Mouse (Mus musculus): ENCODE results near the gene Olfr750. TPM values are rescaled to one million over a fixed set of nuclear protein-coding genes. Genes with fewer than 3 reads are reported as not detected.
A peak's percentile ranks its signal among the peaks of the same experiment; 100 is the strongest.

Gene Olfr750
- polyA plus RNA-seq, 1 experiment from 2014 or later: not detected

DNA sequence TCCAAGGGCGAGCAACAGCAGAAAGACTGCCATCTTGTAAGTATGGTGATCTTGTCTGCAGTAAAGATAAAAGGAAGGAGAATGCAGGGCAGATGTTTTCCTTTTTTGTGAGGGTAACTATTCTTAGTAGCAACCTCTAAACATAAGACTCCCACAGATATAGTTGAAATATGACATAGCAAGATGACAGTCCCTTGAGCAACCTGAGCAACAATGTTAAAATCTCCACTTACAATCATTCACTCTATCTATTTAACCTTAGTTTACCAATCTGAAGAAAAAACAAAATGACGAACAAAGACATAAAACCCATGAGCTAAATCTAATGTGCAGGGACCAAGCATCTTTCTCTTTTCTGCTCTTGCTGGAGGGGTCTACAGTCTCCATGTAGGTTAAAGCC lies 24.2 kb downstream of the Olfr750 start, which contains the start of gene Rnase11:
TSS of gene Rnase11 (minus strand) at position 101 of the 400 bp plus-strand sequence.
- ATAC-seq (ENCODE audit: low read depth): no peak
- Histone ChIP-seq H3K27me3 (ENCODE audit: control insufficient read depth, insufficient read depth, low read length) (no peaks in the 10 kb centered on the region), H3K4me3 (ENCODE audit: low read depth, low read length) (no peak within 1 kb of the TSS), H3K9ac (replicated peaks; ENCODE audit: low read depth, low read length) (no peak within 1 kb of the TSS), H3K36me3 (ENCODE audit: control insufficient read depth, insufficient read depth, low read length) (no peaks in the 10 kb centered on the region), H3K4me2 (ENCODE audit: low read depth, low read length) (no peak within 1 kb of the TSS), H3K9me3 (ENCODE audit: control insufficient read depth, low read length) (no peaks in the 10 kb centered on the region), H3K4me1 (ENCODE audit: control insufficient read depth, insufficient read depth, low read length) (no peaks in the 10 kb centered on the region), H3K27ac (ENCODE audit: low read depth, low read length) (no peak within 1 kb of the TSS)
- 86% methylated on average over 2 of the region's 2 CpGs for WGBS

- Histone ChIP-seq H3K4me1 (ENCODE audit: control insufficient read depth, insufficient read depth, low read length) (no peaks in the 10 kb centered on the region), H3K4me3 (ENCODE audit: low read depth, low read length) (no peak overlapping the region), H3K27me3 (ENCODE audit: control insufficient read depth, insufficient read depth, low read length) (no peaks in the 10 kb centered on the region), H3K27ac (ENCODE audit: low read depth, low read length) (no peak overlapping the region), H3K4me2 (ENCODE audit: low read depth, low read length) (no peak overlapping the region), H3K9me3 (ENCODE audit: control insufficient read depth, low read length) (no peaks in the 10 kb centered on the region), H3K36me3 (ENCODE audit: control insufficient read depth, insufficient read depth, low read length) (no peaks in the 10 kb centered on the region), H3K9ac (replicated peaks; ENCODE audit: low read depth, low read length) (no peak overlapping the region)
- no peak for ATAC-seq (ENCODE audit: low read depth)
- WGBS: 72% methylated on average over 5 of the region's 5 CpGs
Measured at GRCm38 (mm10) chr14:51047846-51048245, 26.4 kb downstream of the Olfr750 start.

DNA sequence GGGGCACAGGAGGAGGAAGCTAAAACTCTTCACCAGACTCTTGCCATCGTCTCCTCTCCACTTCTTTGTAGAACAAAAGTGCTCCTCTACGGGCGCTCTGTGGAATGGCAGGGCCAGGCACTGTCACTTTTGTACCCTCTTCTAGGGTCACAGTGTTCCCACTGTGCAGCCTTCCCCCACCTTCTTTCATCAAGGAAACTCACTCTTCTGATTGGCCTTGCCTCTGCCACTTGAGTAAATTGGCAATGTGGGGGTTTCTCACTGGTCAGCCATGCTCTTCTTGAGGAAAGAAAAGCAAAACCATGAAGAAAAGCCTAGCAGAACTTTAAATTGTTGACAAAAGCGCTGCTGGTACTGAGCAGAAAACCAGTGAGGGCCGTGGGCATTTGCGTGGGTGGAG lies 32.5 kb downstream of the Olfr750 start, which contains the start of gene Rnase9:
TSS of gene Rnase9 (minus strand) at position 101 of the 400 bp plus-strand sequence.
- no peaks in the 10 kb centered on the region for H3K27me3 ChIP-seq (ENCODE audit: control insufficient read depth, insufficient read depth, low read length)
- H3K9me3 ChIP-seq (ENCODE audit: control insufficient read depth, low read length): no peaks in the 10 kb centered on the region
- no peak within 1 kb of the TSS for H3K4me2 ChIP-seq (ENCODE audit: low read depth, low read length)
- H3K4me1 ChIP-seq (ENCODE audit: control insufficient read depth, insufficient read depth, low read length): no peaks in the 10 kb centered on the region
- 67% methylated on average over 6 of the region's 6 CpGs for WGBS
- no peak within 1 kb of the TSS for H3K4me3 ChIP-seq (ENCODE audit: low read depth, low read length)
- no peak for ATAC-seq (ENCODE audit: low read depth)
- H3K36me3 ChIP-seq (ENCODE audit: control insufficient read depth, insufficient read depth, low read length): no peaks in the 10 kb centered on the region
- H3K9ac ChIP-seq (replicated peaks; ENCODE audit: low read depth, low read length): no peak within 1 kb of the TSS
- no peak within 1 kb of the TSS for H3K27ac ChIP-seq (ENCODE audit: low read depth, low read length)

GRCm38 (mm10) chr14:51036214-51036613 lies 38.0 kb downstream of the Olfr750 start:
- H3K4me1 ChIP-seq (ENCODE audit: control insufficient read depth, insufficient read depth, low read length): no peaks in the 10 kb centered on the region
- no peaks in the 10 kb centered on the region for H3K9me3 ChIP-seq (ENCODE audit: control insufficient read depth, low read length)
- H3K4me2 ChIP-seq (ENCODE audit: low read depth, low read length): no peak overlapping the region
- no peak for ATAC-seq (ENCODE audit: low read depth)
- H3K9ac ChIP-seq (replicated peaks; ENCODE audit: low read depth, low read length): no peak overlapping the region
- no peaks in the 10 kb centered on the region for H3K36me3 ChIP-seq (ENCODE audit: control insufficient read depth, insufficient read depth, low read length)
- no peaks in the 10 kb centered on the region for H3K27me3 ChIP-seq (ENCODE audit: control insufficient read depth, insufficient read depth, low read length)
- 87% methylated on average over 4 of the region's 4 CpGs for WGBS
- H3K27ac ChIP-seq (ENCODE audit: low read depth, low read length): no peak overlapping the region
- no peak overlapping the region for H3K4me3 ChIP-seq (ENCODE audit: low read depth, low read length)

GRCm38 (mm10) chr14:51035206-51035605 lies 39.0 kb downstream of the Olfr750 start:
- no peaks in the 10 kb centered on the region for H3K9me3 ChIP-seq (ENCODE audit: control insufficient read depth, low read length)
- no peaks in the 10 kb centered on the region for H3K4me1 ChIP-seq (ENCODE audit: control insufficient read depth, insufficient read depth, low read length)
- no peak overlapping the region for H3K27ac ChIP-seq (ENCODE audit: low read depth, low read length)
- no peak for ATAC-seq (ENCODE audit: low read depth)
- H3K9ac ChIP-seq (replicated peaks; ENCODE audit: low read depth, low read length): no peak overlapping the region
- H3K36me3 ChIP-seq (ENCODE audit: control insufficient read depth, insufficient read depth, low read length): no peaks in the 10 kb centered on the region
- H3K4me3 ChIP-seq (ENCODE audit: low read depth, low read length): no peak overlapping the region
- H3K4me2 ChIP-seq (ENCODE audit: low read depth, low read length): no peak overlapping the region
- no peaks in the 10 kb centered on the region for H3K27me3 ChIP-seq (ENCODE audit: control insufficient read depth, insufficient read depth, low read length)
- 40% methylated on average over 1 of the region's 1 CpGs for WGBS

DNA sequence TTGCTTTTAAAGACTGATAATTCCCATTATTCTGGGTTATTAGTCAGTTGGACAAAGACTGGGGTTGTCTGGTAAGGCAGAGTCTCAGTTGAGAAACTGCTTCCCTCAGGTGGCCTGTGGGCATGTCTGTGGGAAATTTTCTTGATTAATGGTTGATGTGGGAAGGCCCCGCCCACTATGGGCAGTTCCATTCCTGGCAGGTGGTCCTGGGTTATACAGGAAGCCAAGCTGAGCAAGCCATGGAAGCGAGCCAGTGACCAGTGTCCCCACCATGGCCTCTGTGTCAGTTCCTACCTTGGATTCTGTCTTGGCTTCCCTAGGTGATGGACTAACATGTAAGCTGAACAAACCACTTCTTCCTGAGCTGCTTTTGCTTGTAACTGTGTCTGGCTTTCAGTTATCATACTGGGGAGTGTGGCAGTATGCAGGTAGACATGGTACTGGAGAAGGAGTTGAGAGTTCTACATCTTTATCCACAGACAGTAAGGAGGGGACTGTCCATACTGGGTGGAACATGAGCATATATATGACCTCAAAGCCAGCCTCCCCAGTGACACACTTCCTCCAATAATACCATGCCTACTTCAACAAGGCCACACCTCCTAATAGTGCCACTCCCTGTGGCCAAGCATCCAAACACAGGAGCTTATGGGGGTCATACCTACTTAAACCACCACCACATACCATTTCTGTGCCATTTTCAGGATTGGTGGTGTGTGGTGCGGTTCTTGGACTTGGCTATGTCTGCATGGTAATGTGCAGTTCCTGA lies 46.7 kb downstream of the Olfr750 start:
- no peak for ATAC-seq (ENCODE audit: low read depth)
- H3K27me3 ChIP-seq (ENCODE audit: control insufficient read depth, insufficient read depth, low read length): no peaks in the 10 kb centered on the region
- no peaks in the 10 kb centered on the region for H3K9me3 ChIP-seq (ENCODE audit: control insufficient read depth, low read length)
- no peak overlapping the region for H3K9ac ChIP-seq (replicated peaks; ENCODE audit: low read depth, low read length)
- no peak overlapping the region for H3K4me3 ChIP-seq (ENCODE audit: low read depth, low read length)
- no peak overlapping the region for H3K4me2 ChIP-seq (ENCODE audit: low read depth, low read length)
- H3K36me3 ChIP-seq (ENCODE audit: control insufficient read depth, insufficient read depth, low read length): no peaks in the 10 kb centered on the region
- H3K4me1 ChIP-seq (ENCODE audit: control insufficient read depth, insufficient read depth, low read length): no peaks in the 10 kb centered on the region
- H3K27ac ChIP-seq (ENCODE audit: low read depth, low read length): no peak overlapping the region
- 56% methylated on average over 3 of the region's 3 CpGs for WGBS

- H3K4me1 ChIP-seq (ENCODE audit: control insufficient read depth, insufficient read depth, low read length): no peaks in the 10 kb centered on the region
- no peak overlapping the region for H3K9ac ChIP-seq (replicated peaks; ENCODE audit: low read depth, low read length)
- peak; percentile 76 for ATAC-seq (ENCODE audit: low read depth)
- no peak overlapping the region for H3K4me2 ChIP-seq (ENCODE audit: low read depth, low read length)
- no peaks in the 10 kb centered on the region for H3K27me3 ChIP-seq (ENCODE audit: control insufficient read depth, insufficient read depth, low read length)
- H3K27ac ChIP-seq (ENCODE audit: low read depth, low read length): no peak overlapping the region
- no peak overlapping the region for H3K4me3 ChIP-seq (ENCODE audit: low read depth, low read length)
- H3K9me3 ChIP-seq (ENCODE audit: control insufficient read depth, low read length): no peaks in the 10 kb centered on the region
- H3K36me3 ChIP-seq (ENCODE audit: control insufficient read depth, insufficient read depth, low read length): no peaks in the 10 kb centered on the region
- WGBS: 37% methylated on average over 5 of the region's 5 CpGs
Measured at GRCm38 (mm10) chr14:51026391-51027133, 47.7 kb downstream of the Olfr750 start.

DNA sequence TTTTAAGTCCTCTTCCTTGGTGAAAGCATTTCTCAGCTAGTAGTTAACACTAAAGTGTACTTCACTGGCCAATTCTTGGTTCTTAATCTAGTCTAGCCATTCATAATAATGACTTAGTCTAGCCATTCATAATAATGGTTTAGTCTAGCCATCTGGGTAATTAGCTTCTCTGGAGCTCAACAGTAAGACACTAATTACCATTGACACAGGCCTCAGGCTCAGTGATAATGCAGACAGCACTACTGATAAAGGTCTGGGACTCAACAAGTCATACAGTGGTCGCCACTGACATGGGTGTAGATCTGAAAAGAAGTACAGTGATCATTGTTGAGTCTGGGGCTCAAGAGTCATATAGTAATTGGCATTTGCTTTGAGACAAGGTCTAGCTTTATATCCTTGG lies 49.4 kb downstream of the Olfr750 start:
- no peak for ATAC-seq (ENCODE audit: low read depth)
- no peak overlapping the region for H3K4me3 ChIP-seq (ENCODE audit: low read depth, low read length)
- no peaks in the 10 kb centered on the region for H3K36me3 ChIP-seq (ENCODE audit: control insufficient read depth, insufficient read depth, low read length)
- no peaks in the 10 kb centered on the region for H3K27me3 ChIP-seq (ENCODE audit: control insufficient read depth, insufficient read depth, low read length)
- no peak overlapping the region for H3K9ac ChIP-seq (replicated peaks; ENCODE audit: low read depth, low read length)
- no peak overlapping the region for H3K4me2 ChIP-seq (ENCODE audit: low read depth, low read length)
- H3K9me3 ChIP-seq (ENCODE audit: control insufficient read depth, low read length): no peaks in the 10 kb centered on the region
- no peak overlapping the region for H3K27ac ChIP-seq (ENCODE audit: low read depth, low read length)
- no peaks in the 10 kb centered on the region for H3K4me1 ChIP-seq (ENCODE audit: control insufficient read depth, insufficient read depth, low read length)
- WGBS: 81% methylated on average over 1 of the region's 1 CpGs

DNA sequence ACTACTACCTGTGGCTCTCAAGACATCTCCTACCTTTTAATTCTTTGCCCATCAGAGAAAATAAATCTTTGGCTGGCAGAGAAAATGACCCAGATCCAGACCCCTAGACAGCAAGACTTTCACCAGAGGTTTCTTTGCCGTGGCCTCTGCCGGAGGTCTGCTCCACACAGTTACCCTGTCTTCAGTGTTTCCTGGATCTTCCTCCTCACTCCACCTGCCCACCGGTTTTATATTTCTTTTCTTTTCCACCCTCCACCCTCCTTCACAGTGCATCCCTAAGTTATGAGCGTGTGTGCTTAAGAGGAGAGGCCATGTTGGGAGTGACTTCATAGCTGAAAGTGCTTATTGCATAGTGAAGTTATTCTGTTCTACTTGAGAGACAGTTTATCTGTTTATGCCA lies 50.8 kb downstream of the Olfr750 start:
- no peak overlapping the region for H3K9ac ChIP-seq (replicated peaks; ENCODE audit: low read depth, low read length)
- WGBS: 90% methylated on average over 4 of the region's 4 CpGs
- H3K4me1 ChIP-seq (ENCODE audit: control insufficient read depth, insufficient read depth, low read length): no peaks in the 10 kb centered on the region

More for the DNA sequence above, 50.8 kb downstream of the Olfr750 start:
- no peak for ATAC-seq (ENCODE audit: low read depth)
- Histone ChIP-seq H3K4me3 (ENCODE audit: low read depth, low read length) (no peak overlapping the region), H3K4me2 (ENCODE audit: low read depth, low read length) (no peak overlapping the region), H3K9me3 (ENCODE audit: control insufficient read depth, low read length) (no peaks in the 10 kb centered on the region), H3K27me3 (ENCODE audit: control insufficient read depth, insufficient read depth, low read length) (no peaks in the 10 kb centered on the region), H3K36me3 (ENCODE audit: control insufficient read depth, insufficient read depth, low read length) (no peaks in the 10 kb centered on the region), H3K27ac (ENCODE audit: low read depth, low read length) (no peak overlapping the region)
